Mouse (Mus musculus) kidney, postnatal 25 days (tissue): ENCODE results near the gene Tmem43.
"Not testable (repeated sequence)": the region's sequence is repeated elsewhere in the genome, so short reads cannot be mapped to it uniquely, and the experiment has no call there.

Experiments used
- DNase-seq, 2 experiments: peaks; one replicate each; pipeline ENCODE4 v3.0.0; 2021; ENCODE audit warnings: mixed read lengths in 2 of 2

Gene Tmem43

GRCm38 (mm10) chr6:91472868-91473804 is at the start of gene Tmem43, which contains the start of gene Chchd4:
Gene Tmem43 (plus strand): TSS chr6:91473703.
Gene Chchd4 (minus strand): TSS chr6:91473546.
- DNase-seq = peak; percentile 99 to 100

- DNase-seq = no peak
These were observed 49.4 kb upstream of the Tmem43 start for GRCm38 (mm10) chr6:91424151-91424550.

DNA sequence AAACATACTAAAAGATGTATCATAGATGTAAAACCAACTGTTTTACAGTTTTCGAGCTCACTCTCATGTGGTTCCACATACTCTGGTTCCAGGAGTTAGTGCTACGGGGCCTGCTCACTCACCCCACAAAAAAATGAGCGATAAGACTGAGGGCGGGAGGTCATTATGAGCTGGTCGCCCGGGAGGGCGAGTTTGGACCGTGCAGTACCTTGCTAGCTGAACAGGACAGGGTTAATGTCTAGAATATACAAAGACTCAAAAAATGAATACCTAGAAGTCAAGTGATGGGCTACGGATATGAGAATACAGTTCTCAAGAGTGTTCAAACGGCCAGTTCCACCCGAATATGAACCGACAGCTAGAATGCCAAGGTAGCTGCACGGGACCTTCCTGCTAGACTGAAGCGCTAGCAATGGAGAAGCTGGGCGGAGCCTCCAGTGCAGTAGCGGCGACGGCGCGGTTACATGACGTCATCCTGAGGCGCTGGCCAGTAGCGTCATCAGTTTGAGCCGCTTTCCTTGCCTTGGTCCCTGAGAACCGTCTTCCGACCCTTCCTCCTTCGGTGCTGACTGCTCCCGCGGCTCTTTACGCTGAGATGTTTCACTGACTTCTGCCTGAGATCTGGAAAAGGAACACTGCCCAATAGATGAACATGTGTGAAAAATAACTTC is 32.9 kb upstream of the Tmem43 start:
- DNase-seq = peak; percentile 97

DNA sequence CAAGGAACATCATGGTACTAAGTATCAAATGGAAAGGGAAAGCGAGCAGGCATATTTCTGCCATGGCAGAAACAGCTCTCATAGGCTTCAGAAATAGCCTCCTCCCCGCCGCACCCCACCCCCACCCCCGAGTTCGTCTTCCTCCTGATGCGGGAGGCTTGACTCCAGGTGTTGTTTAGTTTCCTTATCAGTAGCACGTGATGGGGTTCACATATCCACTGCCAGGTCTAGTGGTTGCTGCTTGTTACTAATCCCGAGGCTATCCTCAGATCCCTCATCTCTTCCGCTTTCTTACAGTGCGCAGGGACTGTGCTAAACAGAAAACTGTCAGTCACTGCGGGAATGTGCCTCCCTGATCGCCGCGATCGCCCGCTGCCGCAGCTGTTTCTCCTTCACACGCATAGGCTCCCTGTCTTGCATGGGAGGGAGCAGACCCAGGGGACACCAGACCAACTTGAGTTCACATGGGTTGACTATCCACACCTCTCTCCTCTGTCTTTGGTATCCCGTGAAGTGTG is 32.3 kb upstream of the Tmem43 start:
- no peak for DNase-seq

DNA sequence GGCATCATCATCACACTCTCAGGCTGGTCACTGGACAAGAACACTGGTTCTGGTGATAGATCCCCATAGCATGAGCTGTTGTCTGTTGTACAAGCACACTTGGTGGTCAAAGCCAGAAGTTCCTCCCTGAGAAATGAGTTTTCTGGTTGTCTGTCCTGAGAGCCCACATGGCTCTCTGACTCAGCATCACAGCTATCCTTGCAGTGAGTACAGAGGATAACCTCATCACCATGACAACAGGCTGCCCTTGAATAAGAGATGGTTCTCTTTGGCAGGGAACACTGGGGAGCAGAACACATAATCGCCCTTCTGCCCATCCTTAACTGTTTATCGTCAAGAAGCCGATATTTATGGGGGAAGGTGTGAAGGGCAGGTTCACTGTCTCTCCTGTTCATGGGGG is 28.2 kb upstream of the Tmem43 start:
- DNase-seq = no peak

- no peak for DNase-seq
These were observed 23.9 kb upstream of the Tmem43 start for GRCm38 (mm10) chr6:91449472-91450225.

DNA sequence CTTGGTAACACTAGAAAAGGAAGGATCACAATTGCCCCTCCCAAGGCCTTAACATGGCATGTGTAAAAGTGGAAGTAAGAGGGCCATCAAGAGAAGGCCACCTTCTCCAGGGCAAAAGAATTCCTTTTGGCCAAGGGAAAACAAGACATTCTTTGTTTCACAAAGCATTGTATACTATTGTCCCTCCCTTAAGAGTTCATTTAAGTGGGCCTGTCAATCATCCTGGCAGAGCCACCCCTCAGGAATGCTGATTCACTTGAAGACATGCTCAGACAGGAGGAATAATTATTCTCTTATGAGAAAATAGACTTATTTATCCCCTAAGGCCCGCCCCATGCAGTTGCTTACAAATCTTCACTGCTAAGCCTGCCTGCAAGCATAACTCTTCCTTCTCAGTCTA is 21.4 kb upstream of the Tmem43 start:
- no peak for DNase-seq

- DNase-seq = no peak
These were observed 19.0 kb upstream of the Tmem43 start for GRCm38 (mm10) chr6:91454546-91454945.

- peak; percentile 80 to 90 for DNase-seq
These were observed 14.0 kb upstream of the Tmem43 start for GRCm38 (mm10) chr6:91459471-91459870.

- peak; percentile 45 to 70 for DNase-seq
These were observed 7.7 kb upstream of the Tmem43 start for GRCm38 (mm10) chr6:91465756-91466155.

DNA sequence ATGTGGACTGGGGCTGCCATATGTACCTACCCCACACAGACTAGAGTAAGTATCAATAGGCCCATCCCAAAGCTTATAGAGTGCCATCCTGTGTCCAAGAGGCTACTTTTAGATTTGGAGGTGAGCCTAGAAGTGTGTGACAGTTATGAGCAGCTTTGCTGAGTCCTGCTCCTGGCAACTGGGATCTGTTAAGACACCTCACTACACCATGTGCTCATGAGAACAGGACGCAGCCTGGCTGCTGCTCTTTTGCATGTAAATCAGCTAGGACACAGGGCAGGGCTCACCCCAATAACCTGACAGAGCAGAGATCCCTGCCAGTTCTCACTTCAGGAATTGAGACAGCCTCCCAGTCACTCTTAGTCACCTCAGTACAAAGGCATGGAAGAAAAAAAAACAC is 6.4 kb upstream of the Tmem43 start:
- DNase-seq = no peak

DNA sequence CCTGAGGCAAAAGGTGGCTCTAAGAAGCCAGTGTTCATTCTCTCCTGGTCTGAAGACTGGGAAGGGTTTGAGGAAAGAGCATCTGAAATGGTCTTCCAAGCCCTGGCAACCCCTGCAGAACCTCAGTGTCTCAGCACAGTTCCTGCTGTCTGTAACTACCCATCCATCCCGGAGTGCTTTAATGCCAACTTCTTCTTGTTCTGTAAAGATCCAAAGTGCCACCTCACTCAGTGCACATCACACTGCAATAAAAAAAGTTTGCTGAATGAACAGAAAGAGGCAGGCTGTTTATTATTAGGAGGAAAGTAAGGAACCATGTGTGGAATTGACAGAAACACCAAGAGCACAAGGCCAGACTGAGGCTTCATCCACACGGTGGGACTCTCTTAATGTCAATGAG is 2.8 kb upstream of the Tmem43 start:
- no peak for DNase-seq

- not testable (repeated sequence) for DNase-seq
These were observed 2.1 kb upstream of the Tmem43 start for GRCm38 (mm10) chr6:91471427-91471826.

DNA sequence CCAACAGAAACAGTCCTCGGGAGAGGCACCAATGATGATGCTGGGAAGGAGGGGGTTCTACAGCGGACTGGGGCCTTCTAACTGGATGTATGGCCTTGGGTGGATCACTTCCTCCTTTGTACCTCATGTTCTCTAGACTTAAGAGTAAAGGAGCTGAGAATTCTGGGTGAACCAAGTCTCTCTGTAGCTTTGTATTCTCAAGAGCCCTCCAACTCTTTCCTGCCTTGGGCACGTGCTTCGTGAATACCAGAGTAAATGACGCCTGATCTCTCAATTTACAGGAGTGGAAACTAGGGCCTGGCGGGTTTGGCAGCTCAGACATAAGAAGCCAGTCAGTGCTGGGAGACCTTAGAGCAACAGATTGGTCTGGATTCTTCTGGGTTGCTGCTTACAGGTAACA is 1.2 kb upstream of the Tmem43 start:
- no peak for DNase-seq

GRCm38 (mm10) chr6:91473805-91474440 is 420 bp downstream of the Tmem43 start:
- no peak for DNase-seq

DNA sequence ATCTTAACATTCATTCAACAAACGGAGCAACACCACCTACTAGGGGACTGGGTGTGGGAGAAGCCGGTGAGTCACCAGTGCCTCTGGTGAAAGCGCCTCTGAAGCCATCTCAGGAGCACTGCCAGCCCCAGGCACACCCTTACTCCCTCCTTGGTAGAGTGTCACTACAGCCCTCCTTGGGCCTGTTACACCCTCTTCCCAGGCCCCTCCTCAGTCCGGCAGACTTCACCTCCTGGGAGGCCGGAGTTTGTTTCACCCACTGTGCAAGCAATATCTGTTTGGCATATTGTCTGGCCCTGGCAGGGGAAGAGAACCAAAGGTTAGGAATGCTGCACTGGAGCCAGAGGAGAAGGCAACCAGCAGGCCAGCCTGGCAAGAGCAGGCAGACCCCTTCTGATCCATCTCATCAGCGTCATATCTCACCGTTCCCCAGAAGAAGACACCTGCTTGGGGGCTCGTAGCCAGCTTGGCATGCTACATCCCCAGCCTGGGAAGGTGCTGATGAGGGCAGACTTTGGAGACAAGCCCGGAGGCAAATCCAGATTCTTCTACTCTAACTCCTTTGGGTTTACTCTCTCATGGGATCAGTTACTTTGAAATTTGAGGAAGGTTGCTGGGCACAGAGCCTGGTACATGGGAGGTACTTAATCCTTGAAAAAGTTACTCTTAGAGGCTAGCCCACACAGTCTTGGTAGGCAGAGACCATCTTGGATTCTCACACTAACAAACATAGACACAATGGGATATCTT is 1.1 kb downstream of the Tmem43 start:
- DNase-seq = no peak

GRCm38 (mm10) chr6:91476541-91476940 is 3.0 kb downstream of the Tmem43 start:
- DNase-seq = no peak

GRCm38 (mm10) chr6:91483371-91483770 is 9.9 kb downstream of the Tmem43 start:
- no peak for DNase-seq

DNA sequence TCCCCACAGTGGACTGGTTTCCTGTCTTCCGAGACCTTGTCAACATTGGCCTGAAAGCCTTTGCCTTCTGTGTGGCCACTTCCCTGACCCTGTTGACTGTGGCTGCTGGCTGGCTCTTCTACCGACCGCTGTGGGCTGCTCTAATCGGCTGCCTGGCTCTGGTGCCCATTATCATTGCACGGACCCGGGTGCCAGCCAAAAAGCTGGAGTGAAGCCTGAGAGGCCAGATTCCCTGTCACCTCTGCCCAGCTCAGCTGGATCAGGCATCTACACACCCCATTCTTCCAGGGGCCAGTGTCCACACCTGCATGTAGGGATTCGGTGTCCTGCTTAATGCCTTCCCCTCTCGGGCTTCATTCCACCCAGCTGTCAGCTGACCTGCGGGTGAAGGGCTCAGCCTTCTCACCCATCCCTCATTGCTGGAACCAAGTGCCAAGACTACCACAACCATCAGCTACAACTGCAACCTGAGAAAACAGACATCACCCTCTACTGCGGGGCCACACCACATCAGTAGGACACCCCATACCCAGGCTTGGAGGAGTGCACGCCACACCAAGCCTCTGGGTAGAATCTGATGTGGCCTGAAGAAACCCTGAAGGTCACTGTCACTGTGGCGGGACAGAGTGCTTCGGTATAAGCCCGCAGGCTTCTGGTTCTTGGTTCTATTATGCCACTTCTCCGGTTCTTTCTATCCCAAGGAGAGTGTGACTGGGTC is 13.4 kb downstream of the Tmem43 start:
- no peak for DNase-seq

DNA sequence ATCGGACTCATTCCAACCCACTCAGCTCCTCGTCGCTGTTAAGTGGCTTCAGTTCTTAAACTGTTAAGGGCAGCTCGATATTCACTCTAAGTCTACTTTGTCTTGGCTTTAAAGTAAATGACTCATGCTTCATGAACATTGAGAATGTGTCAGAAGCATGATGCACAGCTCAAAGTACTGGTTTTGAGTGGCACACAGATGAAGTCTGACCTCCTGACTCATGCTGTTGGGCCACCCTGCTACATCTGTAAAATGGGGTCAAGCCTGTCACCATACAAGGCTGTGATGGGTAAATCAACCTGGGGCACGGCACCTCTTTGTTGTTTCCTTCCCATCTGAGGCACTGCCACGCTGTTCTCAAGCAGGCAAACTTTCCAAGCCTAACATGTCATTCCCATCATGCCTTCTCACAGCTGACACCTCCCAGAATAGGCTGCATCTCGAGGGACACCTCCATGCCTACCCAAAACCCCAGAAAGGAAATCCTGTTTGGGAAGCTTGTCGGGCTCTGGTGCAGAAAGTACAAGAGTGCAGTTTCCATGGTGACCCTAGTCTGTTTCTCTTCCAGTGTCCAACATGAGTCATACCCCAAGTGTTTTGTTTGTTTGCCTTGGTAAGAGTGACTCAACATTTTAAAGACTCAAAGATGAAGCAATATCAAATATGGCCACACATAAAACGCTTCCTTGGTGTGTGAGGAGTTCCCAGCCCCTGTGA is 15.2 kb downstream of the Tmem43 start:
- DNase-seq = peak; percentile 35 to 51
